Mouse (Mus musculus) lung, adult 18-20 months (tissue): ENCODE results near the gene Gjb3.

Experiments used
- DNase-seq, 2 experiments: peaks; one replicate each; pipeline ENCODE4 v3.0.0; 2022; ENCODE audit warnings: mixed read lengths in 2 of 2

The Gjb3 gene

DNA sequence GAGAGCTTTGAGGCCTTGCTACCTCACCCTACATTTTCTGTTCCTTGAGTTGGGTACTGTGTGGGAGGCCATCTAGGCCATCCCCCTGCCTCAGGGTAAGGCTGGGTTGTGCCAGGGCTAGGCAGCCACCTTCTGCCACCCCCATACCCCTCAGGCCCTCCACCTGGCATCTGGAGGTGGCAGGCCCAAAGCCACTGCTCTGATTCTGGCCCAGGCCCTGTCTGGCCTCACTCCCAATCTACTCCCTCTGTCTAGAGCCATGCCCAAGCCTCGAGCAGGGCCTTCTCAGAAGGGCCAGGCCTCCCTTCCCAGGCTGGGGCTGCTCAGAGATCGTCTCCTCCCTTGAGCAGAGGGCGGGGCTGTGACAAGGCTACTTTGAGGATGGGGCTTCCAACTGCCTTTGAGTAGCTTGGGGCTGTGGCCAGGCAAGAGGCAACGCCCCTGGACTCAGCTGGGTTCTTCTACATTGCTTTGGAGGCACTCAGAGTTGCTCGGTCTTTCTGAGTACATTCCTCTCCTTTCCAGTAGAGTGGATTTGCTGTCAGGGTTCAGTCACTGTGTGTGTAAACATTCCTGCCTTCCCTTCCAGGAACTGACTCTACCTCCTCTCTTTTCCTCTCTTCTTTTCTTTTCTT is 4.3 kb upstream of the Gjb3 start:
- peak; percentile 37 to 52 for DNase-seq

DNA sequence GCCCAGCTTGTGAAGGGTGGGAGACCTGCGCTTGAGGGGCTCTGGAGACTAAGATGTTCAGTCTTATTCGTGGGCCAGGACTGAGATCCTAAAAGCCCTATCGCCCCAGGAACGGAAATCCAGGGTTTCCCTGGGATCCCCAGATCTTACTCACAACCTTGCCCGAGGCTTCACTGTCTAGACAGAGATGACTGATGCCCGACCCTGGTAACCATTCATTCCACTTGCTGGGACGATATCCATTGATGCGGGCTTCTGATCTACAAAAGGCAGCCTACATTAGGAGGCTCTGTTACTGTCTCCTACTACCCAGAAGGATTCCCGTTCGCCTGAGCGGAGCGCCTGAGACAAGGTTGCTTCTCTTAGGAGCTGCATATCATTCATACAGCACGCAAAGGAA is 527 bp upstream of the Gjb3 start:
- DNase-seq: no peak

DNA sequence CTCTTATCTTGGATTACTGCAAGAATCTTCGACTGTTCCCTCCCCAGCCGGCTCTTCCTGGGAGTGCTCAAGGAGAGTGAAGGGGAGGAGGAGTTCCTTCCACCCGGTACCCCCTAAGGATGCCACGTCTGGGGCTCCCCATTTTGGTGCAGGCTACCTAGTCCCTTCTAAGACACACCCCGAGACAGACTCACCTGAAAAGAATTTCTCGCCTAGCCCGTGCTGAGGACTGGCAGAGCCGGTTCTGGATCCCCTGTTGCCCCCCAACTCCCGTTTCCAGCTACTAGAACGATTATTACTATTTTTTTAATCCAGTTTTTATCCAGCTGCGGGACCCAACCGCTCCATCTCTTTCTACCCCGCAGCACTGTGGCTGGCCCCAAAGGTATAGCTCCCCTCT is 893 bp downstream of the Gjb3 start:
- DNase-seq: no peak

DNA sequence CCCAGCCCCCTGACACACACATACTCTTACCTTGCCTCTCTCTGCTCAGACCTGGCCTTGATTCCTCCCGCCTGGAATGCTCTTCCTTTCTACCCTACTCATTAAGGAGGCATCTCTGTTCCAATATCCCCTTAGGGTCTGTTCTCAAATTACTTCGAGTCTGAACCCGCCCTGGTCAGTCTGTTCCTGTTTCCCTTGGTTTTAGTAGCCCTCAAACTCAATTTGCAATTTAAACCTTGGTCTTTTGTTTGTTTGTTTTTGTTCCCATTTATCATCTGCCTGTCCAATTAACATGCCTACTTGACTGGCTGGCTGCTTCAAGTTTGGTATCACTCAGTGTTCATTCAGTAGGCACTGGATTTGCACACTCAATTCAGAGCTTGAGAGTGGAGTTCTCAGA is 1.6 kb downstream of the Gjb3 start:
- DNase-seq: no peak

DNA sequence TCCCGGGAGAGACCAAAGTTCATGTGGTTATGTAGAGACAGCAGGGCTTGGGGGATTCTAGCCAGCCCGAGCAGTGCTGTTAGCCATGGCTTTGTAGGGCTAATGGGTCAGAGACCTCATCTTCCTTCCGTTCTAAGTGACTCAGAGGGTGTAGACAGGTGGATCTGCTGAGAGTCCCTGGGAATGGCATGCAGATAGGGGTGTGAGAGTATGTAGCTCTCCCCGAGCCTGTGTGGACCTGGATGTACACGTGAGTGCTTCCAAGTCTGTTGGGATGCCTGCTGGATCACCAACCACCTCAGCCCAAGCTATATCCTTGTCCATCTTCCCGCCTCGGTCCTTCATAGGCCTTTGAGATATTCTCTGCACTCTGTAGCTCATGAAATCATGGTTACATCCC is 2.3 kb downstream of the Gjb3 start:
- no peak for DNase-seq

DNA sequence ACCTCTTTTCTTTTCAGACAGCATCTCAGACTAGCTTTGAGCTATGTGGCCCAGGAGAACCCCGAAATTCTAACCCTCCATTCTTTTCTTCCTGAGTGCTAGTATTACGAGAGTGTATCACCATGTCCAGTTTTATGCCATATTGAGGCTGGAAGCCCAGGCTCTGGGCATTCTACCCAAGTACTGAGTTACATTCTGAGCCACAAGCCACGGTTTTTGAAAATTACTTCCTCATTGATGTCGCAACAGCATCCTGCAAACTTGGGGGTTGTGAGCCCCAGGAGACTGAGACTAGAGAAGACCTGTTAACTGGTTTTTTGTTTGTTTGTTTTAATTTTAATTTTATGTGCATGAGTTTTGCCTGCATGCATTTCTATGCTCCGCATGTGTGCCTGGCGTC is 2.9 kb downstream of the Gjb3 start:
- no peak for DNase-seq

DNA sequence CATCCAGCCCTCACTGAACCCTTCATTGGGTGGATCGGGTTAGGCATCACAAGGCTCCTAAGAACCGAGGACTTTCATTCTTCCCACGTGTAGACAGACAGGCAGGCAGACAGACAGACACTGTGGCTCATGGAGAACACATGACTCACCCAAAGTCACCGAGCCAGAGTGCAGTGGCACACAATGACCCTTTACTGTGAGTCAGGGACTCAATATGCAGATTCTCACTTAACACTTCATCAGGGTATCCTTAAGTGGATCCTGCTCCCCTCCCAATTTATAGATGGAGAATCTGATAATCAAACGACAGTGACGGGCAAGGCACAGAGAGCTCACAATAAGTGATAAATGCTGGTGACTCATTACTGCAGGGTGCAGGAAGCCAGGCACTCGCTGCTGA is 3.4 kb downstream of the Gjb3 start:
- DNase-seq: no peak

DNA sequence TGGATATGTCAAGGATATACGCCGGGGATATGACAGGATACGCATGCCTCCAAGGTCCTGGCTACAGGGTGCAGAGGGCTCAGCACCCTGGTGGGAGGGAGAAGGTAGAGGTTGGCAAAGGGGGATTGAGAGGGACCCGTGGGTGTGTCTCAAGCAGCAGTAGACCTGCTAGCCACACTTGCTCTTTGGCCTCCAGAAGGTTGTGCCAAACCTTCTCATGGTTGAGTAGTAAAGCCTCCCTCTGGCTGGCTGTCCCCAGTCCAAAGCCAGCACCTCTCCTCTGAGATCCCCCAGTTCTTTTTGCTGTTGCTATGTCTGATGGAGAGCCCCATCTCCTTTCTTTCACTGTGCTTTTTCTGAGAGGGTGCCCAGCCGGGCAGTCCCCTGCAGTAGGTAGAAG is 5.4 kb downstream of the Gjb3 start:
- DNase-seq: no peak

DNA sequence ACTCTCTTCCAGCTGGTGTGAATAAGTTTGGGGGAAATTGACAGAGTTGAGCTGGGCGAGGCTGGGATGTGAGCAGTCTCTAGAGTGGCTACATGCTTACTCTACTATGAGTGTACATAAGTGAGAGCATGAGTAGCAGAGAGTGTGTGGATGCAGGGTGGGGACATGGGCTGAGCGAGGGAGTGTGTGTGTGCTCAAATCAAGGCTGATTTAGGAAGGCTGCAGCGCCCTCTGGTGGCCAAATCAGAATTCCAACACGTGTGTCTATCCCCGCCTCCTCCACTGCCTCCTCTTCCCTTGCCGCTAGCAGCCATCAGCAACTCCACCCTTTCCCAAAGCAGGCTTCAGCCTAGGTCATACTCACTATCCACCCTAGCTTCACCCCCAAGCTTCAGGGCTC is 5.9 kb downstream of the Gjb3 start:
- peak; percentile 68 to 77 for DNase-seq

DNA sequence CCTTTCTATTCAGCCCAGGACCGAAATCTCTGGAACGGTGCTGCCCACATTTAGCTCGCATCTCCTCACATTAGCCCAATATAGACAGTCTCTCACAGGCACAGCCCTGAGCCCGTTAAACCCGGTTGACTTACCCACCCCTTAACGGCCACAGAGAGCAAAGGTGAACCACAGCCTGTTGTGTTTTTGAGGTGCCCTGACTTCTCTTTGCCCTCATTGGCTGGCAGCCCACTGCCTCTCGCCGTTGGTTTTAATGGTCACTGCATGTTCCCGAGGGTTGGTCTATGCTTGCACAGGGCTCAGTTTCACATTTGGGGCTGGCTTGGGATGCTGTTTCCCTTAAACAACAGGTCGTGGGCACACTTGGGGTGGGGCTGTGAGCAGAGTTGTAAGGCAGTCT is 6.3 kb downstream of the Gjb3 start:
- no peak for DNase-seq

DNA sequence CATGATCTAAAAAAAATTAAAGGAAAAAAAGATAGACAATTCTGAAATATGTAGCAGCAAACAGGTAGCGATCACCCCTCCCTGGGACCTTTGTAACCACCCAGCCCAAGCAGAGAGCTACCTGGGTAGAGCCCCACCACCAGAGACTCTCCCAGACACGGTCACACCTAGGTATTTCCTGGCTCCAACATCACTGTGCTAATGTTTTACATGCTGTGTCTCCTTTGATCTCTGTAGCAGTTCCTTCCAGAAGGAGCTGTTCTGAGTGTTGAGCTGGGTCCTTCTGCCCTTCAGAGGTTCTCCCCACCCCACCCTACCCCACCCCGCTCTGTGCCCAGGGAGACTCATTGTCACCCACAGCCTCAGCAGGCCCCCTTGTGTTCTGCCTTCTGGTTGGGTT is 7.0 kb downstream of the Gjb3 start:
- DNase-seq: no peak

DNA sequence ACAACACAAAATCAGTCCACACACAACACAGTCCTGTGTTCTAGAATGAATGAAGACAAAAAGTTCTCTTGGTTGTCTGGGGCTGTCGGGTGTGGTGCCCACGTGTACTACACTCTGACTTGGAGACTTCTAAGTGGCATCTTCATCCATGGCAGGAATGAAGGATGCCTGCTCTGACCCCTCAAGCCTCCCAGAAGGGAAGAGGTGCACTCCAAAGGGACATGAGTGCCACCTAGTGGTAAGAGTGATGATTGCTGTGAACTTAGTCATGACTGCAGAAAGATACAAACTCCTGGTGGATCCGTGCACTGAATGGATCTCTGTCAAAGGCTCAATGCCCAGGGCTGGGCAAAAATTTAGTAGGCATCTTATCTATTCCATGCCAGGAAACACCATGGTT is 11.0 kb downstream of the Gjb3 start:
- peak in 1 of 2 experiments; percentile 68 for DNase-seq

DNA sequence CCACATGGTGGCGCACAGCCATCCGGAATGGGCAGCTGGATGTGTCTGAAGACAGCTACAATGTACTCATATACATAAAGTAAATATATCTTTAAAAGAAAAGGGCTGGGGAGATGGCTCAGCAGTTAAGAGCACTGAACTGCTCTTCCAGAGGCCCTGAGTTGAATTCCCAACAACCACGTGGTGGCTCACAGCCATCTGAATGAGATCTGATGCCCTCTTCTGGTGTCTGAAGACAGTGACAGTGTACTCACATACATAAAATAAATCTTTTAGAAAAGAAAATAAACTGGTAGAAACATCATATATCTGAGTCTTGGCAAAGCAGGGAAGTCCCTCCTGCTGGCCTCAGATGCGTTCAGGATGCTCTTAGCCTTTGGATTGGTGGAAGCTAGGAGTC is 13.5 kb downstream of the Gjb3 start:
- DNase-seq: no peak

DNA sequence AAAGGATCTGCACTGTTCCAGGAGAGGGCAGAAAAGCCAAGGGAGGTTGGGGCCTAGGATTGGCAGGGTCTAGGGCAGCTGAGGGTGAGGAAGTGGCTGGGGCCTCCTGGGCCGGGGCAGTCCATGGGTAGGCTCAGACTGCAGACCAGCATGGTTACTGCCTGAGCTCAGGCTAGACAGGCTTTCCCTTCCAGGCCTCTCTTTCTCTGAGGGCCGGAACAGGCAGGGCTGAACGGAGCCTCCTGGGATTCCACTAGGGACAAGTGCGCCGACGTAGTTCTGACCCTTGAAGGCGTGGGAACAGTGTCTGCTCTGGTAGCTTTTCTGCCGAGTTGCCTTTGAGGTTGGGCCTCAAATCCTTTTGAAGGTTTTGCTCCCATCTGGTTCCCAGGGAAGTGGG is 14.9 kb downstream of the Gjb3 start:
- DNase-seq: no peak

DNA sequence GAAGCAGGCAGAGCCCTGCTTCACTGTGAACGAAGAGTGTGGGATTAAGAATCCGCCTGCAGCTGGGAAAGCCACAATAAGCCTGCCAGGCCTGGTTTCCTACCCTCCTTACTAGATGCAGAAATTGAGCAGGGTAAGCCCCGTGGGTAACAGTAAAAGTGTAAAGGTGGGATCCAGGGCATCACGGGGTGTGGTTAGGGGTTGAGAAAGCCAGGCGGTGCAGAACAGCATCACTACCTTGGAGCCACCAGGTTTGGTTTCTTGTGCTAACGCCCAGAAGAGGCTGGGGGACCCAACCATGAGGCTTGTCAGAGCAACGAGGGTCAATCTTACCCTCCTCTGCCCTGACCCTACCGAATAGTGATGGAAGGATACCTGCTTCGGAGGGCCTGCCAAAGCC is 16.1 kb downstream of the Gjb3 start:
- DNase-seq: no peak

DNA sequence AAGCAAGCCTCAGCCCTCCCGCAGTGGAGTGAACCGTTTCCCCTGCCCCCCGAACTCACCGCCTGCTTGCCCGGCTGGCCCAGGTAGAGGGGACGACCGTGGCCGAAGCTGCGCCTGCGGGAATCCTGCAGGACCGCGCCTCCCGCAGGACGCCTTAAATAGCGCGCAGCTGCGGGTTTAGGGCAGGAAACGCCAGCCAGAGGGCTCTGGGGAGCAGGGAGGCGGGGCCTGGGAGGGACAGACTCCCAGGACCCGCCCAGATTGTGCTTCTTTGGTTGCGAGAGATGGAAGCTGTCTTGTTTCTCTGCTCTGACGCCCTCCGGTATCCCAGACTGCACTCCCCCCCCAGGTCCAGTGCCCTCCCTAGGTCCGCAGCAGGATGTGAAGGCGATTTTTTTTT is 16.8 kb downstream of the Gjb3 start, which contains the start of gene Gja4:
Gja4 (minus strand) TSS at position 179 of the 400 bp plus-strand sequence.
- peak; percentile 83 to 88 for DNase-seq

DNA sequence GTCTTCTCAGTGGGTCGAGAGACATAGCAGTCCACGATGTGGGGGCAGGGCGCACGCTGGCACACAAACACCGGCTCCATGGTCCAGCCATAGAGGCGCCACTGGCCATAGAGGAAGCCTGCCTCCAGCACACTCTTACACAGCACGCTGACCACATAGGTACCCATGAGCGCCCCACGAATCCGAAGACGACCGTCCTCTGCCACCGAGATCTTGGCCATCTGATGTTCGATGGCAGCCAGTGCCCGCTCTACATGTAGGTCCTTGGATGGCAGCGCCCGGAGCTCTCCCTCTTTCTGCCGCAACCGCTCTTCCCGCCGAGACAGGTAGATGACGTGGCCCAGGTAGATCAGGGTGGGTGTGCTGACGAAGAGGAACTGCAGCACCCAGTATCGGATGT is 18.3 kb downstream of the Gjb3 start:
- DNase-seq: no peak

DNA sequence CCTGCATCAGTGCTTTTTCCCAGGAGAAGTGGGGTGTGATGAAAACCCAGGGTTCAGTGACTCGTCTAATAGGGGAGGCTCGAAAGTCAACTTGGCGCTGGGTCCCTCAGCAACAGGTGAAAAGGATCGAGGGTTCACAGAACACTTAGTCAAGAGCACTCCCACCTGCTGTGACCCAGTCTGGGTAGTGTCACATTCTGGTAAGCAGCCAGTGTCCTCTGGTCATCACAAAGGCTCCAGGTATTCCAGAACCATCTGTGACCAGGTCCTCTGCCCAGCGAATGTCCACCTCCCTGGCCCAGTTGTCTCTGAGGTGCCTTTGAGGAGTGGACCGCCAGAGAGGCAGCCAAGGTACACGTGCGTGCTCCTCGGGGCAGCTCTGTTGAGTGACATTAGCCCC is 19.1 kb downstream of the Gjb3 start:
- DNase-seq: no peak

DNA sequence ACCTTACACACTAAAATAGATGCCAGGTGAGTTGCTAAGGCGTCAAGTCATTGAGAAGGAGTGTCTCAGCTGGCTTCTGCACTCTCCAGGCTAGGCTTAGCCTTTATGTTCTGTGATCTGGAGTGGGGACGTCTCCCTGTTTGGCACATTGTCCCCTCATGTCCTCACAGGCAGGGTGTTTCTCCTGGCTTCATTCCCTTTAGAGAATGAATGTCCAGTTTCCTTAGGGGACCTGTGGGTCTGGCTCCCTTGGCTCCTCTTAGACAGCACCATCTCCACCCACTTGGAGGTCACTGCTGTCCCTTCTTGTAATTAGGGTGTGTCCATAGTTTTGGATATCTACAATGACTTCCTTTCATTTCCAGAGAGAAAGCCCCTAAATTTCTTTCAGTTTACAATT is 23.7 kb downstream of the Gjb3 start:
- DNase-seq: no peak

DNA sequence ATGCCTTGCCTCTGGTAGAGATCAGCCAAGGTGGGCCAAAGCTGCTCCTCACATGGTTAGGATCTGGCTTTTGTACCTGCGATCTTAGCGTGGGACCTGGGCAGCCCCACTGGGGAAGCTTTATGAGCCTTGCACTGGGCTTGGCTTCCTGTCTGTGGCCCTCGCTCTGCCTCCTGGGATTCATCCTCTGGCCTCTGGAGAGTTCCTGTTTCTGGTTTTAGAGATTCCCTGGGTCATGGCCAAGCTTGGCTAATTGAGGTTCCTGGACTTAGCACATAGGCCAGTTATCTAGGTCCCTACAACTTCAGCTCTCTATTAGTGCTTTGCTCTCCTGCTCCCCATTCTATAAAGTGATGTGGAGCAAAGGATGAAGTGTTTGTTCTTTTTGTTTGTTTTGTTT is 26.8 kb downstream of the Gjb3 start:
- DNase-seq: peak in 1 of 2 experiments; percentile 42

DNA sequence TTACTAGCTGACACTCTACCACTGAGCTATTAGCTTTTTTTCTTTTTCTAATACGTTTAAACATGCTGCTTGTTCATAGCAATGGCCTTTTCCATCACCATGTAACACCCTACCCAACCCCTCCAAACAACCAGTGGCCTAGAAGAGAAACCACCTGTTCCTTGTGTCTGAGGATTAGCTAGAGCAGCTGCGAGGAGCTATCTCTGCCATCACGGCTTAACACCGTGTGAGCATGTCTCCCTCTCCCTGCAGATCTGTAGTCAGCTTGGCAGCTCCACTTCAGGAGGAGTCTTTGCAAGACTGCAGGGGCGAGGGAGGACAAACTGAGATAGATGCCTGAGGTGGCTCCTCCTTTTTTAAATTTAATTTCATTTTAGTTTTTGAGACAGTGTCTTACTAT is 30.1 kb downstream of the Gjb3 start:
- no peak for DNase-seq

DNA sequence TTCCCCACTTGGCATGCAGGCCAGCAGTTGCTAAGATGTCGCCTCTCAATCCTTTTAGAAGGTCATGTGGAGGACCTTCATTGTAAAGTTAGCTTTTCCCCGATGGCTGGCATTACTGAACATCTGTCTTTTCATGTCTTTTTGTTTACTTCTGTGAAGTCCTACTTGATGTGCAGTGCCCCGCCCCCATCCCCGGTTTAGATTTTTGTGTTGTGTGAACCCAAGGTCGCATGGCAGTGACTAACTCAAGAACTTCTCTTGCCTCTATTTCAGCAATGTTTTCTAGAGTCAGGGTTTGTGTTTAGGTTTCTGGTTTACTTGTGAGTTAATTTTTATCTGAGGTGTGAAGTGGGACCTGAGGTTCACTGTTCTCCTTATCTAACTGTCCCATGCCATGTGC is 38.0 kb downstream of the Gjb3 start:
- DNase-seq: no peak

DNA sequence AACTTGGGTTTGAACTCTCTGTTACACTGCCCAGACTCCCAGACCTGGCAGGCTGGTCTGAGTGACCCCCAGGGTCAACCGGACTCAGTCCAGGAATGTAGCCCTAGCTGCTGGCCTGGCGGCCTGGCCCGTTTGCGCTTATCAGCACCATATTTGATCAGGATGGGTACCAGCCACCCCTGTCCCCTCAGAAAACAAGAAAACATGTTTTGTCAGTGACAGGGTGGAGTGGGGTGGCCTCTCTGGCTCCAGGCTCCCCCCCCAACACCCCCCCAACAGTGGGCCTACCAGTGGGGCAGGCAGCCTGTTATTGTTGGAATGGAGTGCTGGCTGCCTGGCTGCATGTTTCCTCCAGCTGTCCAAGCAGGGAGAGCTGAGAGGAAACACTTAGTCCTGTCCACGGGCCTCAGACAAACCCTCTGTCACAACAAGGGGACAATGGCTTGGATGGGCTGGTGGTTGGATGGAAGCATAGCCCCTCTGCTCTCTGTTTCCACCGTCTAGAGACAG is 41.5 kb downstream of the Gjb3 start:
- DNase-seq: peak in 1 of 2 experiments; percentile 15

DNA sequence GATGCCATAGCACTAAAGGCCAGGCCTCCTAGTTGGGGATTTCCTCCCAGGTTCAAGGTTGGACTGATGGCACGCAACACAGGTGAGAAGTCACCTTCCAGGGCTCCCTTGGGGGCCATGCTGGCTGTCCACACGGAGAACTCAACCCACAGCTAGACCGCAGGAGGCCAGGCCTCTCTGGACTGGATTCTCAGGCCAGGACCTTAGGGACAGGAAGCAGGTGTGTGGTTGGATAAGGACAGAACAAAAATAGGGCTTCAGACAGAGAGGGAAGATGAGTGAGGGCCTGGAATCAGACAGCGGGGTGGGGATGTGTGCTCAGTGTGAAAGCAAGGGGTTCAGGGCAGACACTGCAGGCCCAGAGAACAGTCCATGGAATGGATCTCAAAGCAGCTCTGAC is 43.7 kb downstream of the Gjb3 start:
- DNase-seq: no peak

DNA sequence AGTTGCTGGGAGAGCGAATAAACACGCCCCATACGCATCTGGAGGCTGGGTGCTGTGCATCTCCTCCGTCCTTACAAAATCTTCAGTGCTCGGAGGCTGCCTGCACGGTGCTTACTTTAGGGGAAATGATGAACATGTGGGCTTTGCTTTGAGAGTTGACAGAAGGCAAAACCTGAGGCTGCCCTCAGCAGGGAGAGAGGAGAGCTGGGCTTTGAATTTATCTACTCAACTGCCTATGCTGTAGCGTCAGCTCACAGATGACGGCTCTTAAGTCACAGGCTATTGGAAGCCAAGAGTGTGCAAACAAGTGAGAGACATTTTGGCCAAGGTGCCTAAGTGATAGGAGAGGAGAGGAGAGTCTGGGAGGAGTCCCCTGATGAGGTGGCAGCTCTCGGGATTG is 51.4 kb downstream of the Gjb3 start:
- no peak for DNase-seq
